Mouse (Mus musculus) bone marrow, adult 2 months (tissue): ENCODE data around the gene Dlat. TPM values are rescaled to one million over a fixed set of nuclear protein-coding genes. Genes with fewer than 3 reads are reported as not detected.

Experiments used
- H3K27ac ChIP-seq: fragments of 200-500 bp; 2 replicates; pipeline ENCODE4 v1.5.1; 2012; ENCODE audit warnings: low read depth, mild to moderate bottlenecking, control low read depth, inconsistent platforms, low read length; ENCODE audit not compliant: control insufficient read depth, poor library complexity, insufficient read depth
- H3K4me1 ChIP-seq: fragments of 200-500 bp; 2 replicates; pipeline ENCODE4 v1.6.1; 2011; ENCODE audit warnings: low read length; ENCODE audit not compliant: control insufficient read depth, insufficient read depth
- H3K4me3 ChIP-seq: fragments of 200-500 bp; replicated peaks from 2 replicates; pipeline ENCODE3; 2011; ENCODE audit warnings: mild to moderate bottlenecking, low read depth, low read length, control low read depth; ENCODE audit not compliant: control insufficient read depth
- CTCF ChIP-seq: fragments of 200-500 bp; IDR thresholded peaks from 2 replicates; pipeline ENCODE4 v1.5.1; 2011; ENCODE audit warnings: low read length, control low read depth; ENCODE audit not compliant: control insufficient read depth, insufficient read depth
- POLR2A ChIP-seq: fragments of 200-500 bp; IDR thresholded peaks from 2 replicates; pipeline ENCODE4 v1.6.1; 2011; ENCODE audit warnings: low read depth, mild to moderate bottlenecking, control low read depth, low read length, borderline replicate concordance; ENCODE audit not compliant: control insufficient read depth
- WGBS: fragments of 180-500 bp; shearing (Covaris S2); methylation state at CpG from one replicate; pipeline ENCODE4 v1.1.7; 2018; 5-methylcytosine and 5-hydroxymethylcytosine counted together
- polyA plus RNA-seq: library from polyadenylated mRNA; stranded (reverse); fragments of >200 nt; gene quantifications from 2 replicates; pipeline ENCODE4 v1.2.4, GENCODE M21; 2011; ENCODE audit warnings: low replicate concordance; ENCODE audit not compliant: missing spikeins, insufficient read depth, insufficient read length

Gene Dlat
- 13.0 and 13.8 TPM in 2 replicates for polyA plus RNA-seq

DNA sequence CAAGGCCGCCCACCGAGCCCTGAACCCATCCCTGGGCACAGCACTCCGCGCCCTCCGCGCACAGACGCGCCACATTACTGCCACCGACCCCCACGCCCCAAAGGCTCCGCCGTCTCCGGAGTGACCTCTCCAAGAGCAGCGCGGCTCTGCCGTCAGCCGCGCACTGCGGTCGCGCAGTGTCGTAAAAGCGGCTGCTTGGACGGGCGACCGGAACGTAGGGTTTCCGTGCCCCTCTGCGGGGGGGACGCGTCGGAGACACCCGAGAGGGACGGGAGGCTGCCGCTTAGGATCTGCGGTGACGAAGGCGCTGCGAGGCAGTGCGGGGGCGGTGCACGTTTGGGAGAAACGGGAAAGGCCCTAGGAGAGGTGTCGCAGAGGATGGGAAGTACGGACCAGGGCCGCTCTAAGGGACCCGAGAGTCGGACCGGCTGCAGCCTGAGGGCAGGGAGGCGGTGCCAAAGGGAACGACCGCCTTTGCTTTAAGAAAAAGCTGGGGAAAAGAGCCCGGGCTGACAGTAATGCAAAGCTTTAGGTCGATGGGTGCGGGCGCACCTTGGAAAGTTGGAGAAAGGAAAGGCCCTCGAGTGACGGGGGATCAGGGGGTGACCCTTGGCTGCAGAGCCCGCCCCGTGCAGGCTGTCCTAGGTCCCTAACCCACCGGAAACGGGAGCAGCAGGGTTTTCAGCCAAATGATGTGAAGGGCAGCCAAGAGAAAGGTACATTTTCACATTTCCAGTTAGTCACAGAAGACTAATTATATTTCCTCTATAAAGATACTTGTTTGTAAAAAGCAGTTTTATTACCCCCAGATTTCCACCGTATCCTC is at the start of gene Dlat:
Gene Dlat, minus strand, starts transcription at position 389 of the 826 bp plus-strand sequence.
- peak within 1 kb of the TSS; percentile 81 for H3K27ac ChIP-seq
- peak within 1 kb of the TSS; percentile 99 for H3K4me3 ChIP-seq
- WGBS, result under 1% methylated on average over 63 of the region's 63 CpGs
- H3K4me1 ChIP-seq, result peaks cover 2% of the 10 kb centered on the region; the same call in 1 of the 2 replicates
- TF ChIP-seq POLR2A, result peak; percentile 82; the same call in 1 of the 2 replicates
- no peak for TF ChIP-seq CTCF

DNA sequence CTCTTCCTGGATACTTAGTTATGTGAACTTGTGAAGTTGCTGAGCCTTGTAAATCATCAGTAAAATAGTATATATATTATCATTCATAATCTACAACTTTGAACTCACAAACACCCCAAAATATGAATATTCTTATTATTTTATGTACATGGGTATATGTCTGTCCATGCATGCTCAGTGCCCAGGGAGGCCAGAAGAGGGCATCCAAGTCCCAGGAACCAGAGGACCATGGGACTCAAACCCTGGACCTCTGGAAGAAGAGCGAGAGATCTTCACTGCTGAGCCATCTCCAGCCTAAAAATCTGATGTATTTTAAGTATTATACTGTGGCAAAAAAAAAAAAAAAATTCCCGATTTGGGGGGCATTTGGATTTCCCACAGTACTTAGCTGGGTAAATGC is 49.5 kb upstream of the Dlat start:
- WGBS, result 23% methylated on average over 2 of the region's 2 CpGs
- peaks cover 2% of the 10 kb centered on the region for H3K4me1 ChIP-seq
- TF ChIP-seq POLR2A (no peak), CTCF (peak; percentile 27; the same call in 1 of the 2 replicates)
- H3K27ac ChIP-seq, result no peak overlapping the region
- H3K4me3 ChIP-seq, result no peak overlapping the region

DNA sequence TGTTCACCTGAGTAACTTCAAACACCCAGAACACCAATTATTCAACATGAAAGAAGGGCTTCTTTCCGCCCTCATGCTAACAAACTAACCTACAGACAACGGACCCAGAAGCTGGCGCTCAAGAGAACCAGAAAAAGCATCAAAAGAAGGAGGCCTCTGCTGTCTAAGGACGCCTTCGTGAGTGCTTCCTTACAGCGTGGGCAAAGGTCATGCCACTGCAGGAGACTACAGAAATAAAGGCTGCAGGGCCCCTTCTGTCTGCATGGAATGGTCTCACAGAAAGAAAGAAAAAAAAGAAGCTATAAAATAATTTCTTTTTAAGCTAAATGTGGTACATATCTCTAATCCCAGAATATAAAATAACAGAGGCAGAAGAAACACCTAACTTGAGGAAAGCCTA is 45.3 kb upstream of the Dlat start:
- no peak for TF ChIP-seq POLR2A
- TF ChIP-seq CTCF, result no peak
- Histone ChIP-seq H3K4me3 (no peak overlapping the region), H3K4me1 (no peaks in the 10 kb centered on the region), H3K27ac (no peak overlapping the region)
- 76% methylated on average over 6 of the region's 6 CpGs for WGBS

DNA sequence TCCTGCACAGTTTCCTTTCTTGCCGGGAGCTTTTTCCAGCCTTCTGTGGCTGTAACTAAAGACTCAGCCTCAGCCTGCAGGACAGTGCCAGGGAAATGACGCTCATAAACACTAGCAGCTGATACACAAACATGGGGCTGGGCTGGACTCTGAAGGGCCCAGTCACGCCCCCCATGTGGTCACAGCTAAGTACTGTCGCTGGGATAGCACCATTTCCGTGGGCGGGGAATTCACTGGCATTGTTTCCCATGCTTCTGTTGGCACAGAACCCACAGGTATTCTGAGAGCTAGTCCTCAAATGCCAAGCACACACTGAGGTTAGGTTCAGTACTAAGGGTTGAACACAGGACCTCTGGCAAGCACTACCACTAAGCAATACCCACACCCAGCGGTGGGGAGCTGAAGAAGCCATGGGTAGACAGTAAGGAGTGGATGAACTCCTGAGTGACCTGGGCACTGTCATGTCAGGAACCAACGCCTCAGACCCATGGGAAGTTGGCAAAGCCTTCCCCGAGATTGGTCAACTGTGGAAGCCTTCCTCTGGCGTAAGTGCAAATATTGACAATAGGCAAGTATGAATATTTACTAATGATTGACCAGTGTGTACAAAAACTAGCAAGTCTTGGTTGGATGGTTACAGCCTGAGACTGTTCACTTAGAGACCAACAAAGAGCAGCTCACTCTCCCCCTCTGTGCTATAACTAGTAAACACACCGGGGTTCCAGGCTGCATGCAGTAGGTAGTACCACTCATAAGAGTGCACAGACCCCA is 41.5 kb upstream of the Dlat start:
- 55% methylated on average over 11 of the region's 11 CpGs for whole genome bisulfite sequencing
- no peak for TF ChIP-seq CTCF
- TF ChIP-seq POLR2A, result no peak

DNA sequence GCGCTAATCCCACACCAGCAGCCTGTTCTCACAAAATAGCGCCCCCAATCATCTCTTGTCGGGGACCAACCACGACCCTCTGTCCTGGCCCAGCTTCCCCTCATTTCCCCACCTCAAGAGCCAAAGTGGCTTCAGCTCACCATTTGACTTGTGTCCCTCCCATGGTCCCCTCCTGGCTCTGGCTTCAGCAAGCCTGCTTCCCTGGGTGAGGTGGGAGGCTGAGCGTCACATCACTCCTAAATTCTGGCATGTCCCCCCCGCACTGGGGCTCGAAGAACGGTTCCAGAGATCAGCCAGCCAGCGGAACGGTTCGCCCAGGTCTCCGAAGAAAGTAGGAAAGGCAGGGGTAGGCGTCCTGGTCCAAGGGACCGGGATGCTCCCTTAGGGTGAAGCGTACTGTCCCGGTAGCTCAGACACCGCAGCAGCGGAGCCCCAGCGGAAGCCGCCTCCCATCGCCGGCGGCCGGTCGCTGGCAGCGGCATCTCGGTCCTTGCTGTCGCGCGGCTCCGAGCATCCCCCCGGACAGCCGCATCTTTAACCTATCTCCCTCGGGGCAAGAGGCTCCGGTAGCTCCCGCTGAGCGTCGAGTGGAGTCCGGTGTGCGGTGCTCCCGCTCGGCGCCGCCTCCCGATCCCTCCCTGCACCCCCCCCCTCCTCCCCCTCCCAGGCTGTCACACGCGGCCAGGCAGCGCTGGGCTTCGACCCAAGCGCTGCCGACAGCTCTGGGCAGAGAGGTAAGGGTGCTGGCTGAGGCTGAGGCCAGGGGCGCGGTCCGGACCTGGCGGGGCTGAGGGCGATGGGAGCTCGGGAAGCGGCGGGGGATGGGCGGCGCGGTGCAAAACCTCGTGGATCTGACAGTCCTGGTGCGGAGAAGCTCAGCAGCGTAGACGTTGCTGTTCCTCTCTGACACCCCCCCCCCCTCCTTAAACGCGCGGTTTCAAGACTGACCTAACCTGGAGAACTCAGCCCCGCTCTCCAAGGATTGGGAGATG is 39.1 kb upstream of the Dlat start:
- 2% methylated on average over 70 of the region's 70 CpGs for WGBS
- Histone ChIP-seq H3K4me3 (no peak overlapping the region), H3K4me1 (no peaks in the 10 kb centered on the region), H3K27ac (no peak overlapping the region)
- TF ChIP-seq CTCF (no peak), POLR2A (no peak)

More for the DNA sequence above, 41.5 kb upstream of the Dlat start:
- Histone ChIP-seq H3K4me3 (no peak overlapping the region), H3K4me1 (no peaks in the 10 kb centered on the region), H3K27ac (no peak overlapping the region)

DNA sequence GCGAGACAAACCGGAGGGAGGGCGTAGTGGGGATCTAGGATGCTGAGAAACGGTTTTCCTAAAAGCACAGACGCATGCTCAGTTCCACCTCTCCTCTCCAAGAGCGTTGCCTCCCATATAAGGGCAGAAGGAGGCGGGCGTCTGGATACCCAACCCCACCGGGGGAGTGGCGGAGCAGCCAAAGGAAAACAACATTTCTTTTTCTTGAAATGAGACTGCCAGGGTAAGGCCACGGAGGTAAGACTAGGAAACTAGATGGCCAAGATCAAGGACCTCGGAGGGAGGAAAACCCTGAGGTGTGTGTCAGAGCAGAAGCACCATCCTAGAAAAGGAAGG is 38.1 kb upstream of the Dlat start:
- WGBS, result 1% methylated on average over 12 of the region's 12 CpGs
- Histone ChIP-seq H3K4me3 (no peak overlapping the region), H3K27ac (no peak overlapping the region), H3K4me1 (no peaks in the 10 kb centered on the region)
- TF ChIP-seq POLR2A, result no peak
- no peak for TF ChIP-seq CTCF

DNA sequence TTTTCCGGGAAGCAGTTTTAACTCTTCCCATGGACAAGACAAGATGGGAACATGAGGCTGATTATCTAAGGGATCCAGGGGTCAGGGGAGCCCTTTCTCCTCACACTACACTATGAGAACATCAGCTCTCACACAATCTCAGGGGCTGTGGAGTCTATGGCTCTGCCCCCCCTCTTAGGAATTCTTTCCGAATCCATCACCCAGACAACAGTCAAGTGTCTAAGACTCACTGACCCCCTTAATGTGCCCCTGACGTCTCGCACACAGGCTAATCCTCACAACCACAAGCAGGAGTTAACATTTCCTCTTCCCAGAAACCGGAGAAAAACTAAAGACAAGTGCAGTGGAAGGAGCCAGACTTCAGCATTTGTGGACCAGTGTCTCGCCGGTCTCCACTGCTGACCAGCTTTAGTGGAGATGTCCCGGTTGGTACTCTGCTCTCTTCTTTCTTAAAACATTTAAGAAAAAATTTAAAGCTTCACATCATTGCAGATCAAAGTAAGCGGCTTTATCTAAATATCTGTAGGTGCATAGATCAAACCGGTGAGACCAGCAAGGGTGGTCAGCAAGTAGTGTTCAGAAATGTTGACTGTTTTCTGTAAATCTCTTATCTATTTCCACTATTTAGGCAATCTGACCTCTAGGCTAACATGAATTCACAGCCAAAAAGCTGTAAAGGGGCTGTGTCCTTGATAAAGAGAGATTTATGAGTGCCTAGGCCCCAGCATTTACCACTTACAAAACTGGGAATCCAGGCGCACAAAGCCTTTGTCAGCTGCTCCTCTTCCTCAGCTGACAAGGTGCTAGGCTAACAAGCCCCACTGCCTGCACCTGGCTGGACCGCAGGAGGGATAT is 37.5 kb upstream of the Dlat start:
- H3K27ac ChIP-seq, result no peak overlapping the region
- WGBS, result 62% methylated on average over 12 of the region's 12 CpGs
- no peak overlapping the region for H3K4me3 ChIP-seq
- no peaks in the 10 kb centered on the region for H3K4me1 ChIP-seq
- no peak for TF ChIP-seq CTCF
